Mouse (Mus musculus): ENCODE measurements around the gene Cntfr.

Gene Cntfr

DNA sequence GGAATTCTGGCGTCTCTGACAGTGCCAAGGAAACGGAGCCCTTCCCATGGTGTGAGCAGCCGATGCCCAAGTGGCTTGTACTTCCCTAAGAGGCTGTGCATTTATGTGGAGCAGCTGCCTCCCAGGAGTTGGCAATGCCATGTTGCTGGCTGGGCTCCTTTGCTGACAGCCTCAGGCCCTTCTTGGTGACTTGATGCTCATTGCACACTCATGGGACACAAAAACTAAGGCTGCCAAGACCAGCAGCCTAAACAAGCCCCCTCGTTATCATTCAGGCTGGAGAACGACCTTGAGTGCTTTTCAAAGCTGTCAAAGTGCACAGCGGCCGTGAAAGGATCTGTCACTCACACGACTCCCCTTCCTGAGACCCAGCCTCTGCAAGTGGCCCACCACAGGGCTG, 84.7 kb downstream of the Cntfr start:
- DNase-seq (ENCODE audit: low spot score in 2 of 2) = no peak

DNA sequence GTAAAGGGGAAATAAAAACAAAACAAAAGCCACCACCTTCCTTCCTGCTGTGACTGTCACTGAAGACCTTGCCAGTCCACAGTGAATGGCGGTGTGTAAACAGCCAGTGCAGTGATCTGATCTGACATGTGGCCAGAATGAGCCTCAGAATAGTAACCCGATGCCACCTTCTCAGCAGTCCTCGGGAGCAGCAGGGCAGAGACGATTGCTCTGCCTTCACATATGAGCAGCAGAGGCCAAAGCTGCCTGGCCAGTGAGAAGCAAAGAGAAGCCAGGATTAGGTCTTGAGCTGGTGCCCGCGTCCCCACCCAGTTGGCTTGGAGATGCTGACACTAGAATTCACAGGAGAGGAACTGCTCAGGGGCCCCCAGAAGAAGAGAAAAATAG, 86.3 kb downstream of the Cntfr start:
- no peak for DNase-seq (ENCODE audit: low spot score in 2 of 2)

DNA sequence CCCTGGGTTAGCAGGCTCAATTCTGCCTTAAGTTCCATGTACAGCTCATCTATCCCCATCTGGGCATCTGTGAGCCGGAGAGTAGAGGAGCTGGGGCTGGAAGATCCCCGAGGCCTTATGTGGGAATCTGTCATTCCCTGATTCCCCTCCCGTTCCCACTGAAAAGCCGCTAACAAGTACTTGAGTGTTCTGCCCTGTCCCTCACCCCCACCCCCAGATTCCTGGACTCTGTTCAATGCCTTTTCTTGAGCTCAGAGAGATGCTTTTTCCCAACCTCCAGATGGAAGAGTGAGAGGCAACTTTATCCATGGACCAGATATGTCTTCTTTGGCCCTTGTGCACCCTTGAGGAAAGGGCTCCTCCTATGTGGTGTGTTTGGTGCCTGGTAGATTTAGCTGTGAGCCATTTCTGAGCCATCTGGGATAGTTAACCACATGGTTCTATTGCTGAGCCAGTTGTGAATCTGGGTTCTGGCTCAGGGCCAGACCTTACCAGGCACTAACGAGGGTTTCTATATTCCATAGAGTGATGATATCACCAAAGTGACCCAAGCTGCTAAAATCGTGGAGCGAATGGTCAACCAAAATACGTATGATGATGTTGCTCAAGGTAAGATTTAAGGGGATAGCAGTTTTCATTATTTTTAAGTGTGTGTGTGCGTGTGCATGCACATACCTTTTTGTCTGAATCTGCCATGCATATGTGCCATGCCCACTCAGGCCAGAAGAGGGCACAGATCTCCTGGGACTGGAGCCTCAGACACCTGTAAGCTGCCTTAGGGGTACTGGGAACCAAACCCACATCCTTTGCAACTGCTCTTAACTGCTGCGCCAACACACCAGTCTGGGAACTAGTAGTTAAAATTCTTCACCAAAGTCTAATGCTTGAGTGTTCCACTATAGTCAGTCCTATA, 87.0 kb downstream of the Cntfr start:
- no peak for DNase-seq (ENCODE audit: low spot score in 2 of 2)

Measured in spleen, postnatal 14 days (tissue).